Mouse (Mus musculus) spleen, adult 12 weeks (tissue): ENCODE data around the gene Pde6h.
"Not testable (repeated sequence)": the region's sequence is repeated elsewhere in the genome, so short reads cannot be mapped to it uniquely, and the experiment has no call there.

Experiments
- DNase-seq: peaks from one replicate; pipeline ENCODE4 v3.0.0; 2022; ENCODE audit warnings: low spot score

Gene Pde6h

GRCm38 (mm10) chr6:136923532-136923931, at the start of gene Pde6h:
TSS of gene Pde6h (plus strand) at chr6:136923832.
- DNase-seq = no peak

DNA sequence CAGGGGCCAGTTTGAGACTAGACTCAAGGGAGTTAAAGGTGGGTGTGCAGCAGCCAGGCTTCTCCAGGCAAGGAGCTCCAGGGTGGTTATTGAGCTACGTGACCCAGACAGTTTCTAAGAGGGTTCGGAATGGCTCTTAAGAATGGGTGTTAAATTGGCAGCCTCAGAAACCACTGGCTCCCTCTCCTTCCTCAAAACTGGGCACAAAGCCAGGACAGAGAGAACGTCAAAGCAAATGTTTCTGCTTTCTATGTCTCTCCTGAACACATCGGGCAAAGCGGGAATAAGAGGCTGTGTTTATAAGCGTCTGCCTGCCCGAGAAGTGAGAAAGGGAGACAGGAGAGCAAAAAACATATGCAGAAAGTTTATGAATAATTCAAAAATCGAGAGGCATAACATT, 49.0 kb upstream of the Pde6h start:
- DNase-seq = no peak

- DNase-seq = no peak
Observed at GRCm38 (mm10) chr6:136875670-136876069, 48.0 kb upstream of the Pde6h start, which contains the start of gene Mgp. TSS of gene Mgp (minus strand) at chr6:136875823.

GRCm38 (mm10) chr6:136881678-136882077, 42.0 kb upstream of the Pde6h start:
- DNase-seq = no peak

DNA sequence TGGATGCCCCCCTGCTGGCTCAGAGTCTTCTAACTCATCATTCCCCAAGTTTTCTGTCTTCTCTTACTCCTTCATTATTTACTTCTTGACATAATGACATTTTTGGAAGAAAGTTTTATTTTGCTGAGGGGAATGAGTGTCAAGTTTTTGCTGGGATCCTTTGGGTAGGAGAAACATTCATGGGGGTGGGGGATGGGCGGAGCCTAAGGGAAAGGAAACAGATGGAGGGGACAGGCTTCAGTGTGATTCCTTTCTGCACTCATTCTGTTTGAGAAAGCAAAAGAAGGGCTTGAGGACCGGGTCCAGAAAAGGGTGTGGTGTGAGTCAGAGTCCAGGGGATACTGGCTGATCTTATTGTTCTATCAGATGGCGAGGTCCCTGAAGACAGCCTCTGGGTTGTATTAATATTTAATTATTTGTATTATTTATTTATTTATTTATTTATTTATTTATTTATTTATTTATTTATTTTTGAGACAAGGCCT, 40.2 kb upstream of the Pde6h start:
- no peak for DNase-seq

DNA sequence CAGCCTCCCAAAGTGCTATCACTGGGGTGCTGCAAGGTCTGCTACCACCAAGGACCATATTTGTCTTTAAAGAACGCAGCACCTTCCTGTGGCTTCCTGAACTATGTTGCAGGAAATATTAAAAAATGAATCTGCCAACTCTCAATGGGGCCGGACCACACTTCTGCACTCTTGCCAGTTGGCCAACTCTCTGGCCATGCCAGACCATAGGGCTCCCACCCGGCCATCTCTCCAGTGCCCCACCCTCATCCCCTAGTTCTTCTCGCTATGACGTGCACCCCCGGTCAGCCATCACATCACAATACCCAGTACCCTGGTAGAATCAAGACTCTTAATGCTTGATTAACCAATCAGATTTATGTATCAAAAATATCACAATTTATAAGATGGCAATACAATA, 39.7 kb upstream of the Pde6h start:
- no peak for DNase-seq

DNA sequence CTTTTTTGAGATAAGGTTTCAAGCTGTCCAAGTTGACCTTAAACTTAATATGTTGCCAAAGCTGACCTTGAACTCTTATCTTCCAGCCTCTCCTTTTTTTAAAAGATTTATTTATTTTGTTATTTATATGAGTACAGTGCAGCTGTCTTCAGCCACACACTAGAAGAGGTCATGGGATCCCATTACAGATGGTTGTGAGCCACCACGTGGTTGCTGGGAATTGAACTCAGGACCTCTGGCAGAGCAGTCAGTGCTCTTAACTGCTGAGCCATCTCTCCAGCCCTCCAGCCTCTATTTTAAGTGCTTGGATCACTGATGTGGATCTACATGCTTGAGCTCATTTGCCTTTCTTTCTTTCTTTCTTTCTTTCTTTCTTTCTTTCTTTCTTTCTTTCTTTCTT, 38.9 kb upstream of the Pde6h start:
- not testable (repeated sequence) for DNase-seq

DNA sequence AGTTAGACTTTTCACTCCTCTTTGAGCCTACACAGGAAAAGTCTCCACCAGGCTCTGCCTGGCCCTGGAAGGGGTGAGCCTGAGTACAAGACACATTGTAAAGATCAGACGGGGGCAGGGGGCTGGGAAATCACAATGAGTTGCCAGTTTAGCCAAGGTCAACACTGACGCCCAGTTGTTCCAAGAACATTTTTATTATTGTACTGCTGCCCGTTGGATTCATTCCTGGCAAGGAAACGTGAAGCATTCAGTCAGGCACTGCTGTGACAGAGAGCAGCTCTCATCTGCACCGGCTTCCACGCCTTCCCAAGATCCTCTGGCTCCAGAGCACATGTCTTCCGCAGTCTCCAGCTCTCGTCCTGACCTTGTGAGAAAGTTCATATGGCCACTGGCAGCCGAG, 35.8 kb upstream of the Pde6h start:
- DNase-seq = no peak

- no peak for DNase-seq
Observed at GRCm38 (mm10) chr6:136889067-136889466, 34.6 kb upstream of the Pde6h start.

DNA sequence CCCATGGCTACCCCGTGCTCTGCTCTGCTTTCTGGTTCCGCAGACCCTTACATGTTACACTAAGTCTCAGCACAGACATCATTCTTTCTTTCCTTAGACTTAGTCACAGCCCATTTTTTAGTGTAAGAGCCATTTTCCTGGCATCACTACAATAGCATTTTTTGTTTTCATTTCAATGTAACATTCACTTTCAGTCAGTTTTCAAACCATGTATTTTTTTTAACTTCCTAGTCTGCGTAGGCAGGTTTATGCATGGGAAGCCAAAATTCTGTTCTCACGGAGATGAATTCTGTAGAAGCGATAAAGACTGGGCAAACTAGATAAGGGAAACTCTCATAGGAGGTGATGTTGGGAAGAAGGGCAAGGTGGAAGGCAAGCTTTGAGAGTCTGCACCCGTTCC, 34.1 kb upstream of the Pde6h start:
- DNase-seq = no peak

DNA sequence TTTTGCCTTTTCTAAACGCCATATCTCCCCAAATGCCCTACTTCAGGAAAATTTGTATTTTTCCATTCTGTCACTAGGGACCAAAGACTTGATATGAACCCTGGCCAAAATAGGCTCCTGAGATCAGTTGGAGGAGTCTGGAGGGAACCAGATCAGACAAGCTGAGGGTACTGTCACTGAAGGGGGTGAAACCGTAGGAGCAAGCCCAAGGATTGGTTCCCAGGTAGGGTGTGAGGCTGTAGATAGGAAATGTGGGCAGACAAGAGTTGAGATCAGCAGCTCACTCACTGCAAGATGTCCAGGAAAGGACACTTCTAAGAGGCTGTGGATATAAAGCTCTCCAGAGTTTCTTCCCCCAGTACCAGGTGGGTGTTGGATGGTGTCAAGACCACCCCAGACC, 31.6 kb upstream of the Pde6h start:
- DNase-seq = no peak

GRCm38 (mm10) chr6:136894532-136895339, 28.9 kb upstream of the Pde6h start:
- DNase-seq = no peak

GRCm38 (mm10) chr6:136897789-136898188, 25.8 kb upstream of the Pde6h start:
- DNase-seq = no peak

DNA sequence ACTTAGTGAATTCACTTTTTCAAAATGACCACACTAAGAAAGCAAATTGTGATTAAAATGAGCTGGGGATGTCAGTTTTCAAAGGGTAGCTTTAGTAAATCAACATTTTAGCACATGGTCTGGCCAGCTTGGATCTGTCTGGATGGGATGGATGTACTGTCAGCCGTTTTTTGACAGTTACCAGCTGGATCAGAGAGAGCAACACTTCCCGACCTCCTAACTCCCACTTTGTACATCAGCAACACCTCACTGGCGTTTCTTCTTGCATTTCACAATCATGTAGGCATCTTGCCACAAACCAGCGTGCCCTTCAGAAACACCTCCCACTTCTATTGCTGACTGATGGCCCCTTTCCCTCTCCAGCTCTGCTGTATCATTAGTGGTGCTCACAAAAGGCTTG, 25.4 kb upstream of the Pde6h start:
- no peak for DNase-seq

DNA sequence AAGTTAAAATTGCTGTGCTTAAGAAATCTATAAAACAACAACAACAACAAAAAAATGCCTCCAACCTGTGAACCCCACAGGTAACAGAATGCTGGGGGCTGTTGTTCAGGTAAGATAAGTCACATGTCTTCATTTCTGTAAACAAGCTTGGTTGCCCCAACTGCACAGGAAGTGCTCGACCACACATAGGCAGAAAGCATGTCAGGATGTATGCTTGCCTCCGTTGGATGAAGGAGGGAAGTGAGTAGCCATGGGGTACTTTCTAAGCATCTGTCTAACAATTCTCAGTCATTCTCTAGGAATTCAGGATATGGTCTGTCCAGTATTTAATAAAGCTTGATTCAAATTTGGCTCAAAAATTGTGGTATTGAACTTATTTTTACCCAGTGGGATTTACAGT, 24.7 kb upstream of the Pde6h start:
- no peak for DNase-seq

GRCm38 (mm10) chr6:136900369-136901009, 23.1 kb upstream of the Pde6h start:
- no peak for DNase-seq

DNA sequence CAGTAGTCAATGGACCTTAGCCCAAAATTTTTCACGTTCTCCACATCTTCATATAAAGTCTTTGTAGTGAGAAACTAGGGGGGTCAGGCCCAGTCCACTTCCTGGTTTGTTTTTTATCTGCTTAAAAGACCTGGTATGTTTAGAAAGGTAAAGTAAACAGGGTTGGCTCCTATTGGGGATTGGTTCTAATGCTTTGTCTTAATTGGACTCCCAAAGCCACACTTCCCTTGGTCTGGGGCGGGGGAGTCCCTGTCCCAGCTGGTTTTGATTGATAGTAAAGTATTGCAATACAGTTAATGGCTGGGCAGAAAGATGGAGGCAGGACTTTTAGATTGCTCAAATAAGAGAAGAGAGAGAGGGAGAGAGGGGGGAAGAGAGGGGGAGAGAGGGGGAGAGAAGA, 22.6 kb upstream of the Pde6h start:
- no peak for DNase-seq

DNA sequence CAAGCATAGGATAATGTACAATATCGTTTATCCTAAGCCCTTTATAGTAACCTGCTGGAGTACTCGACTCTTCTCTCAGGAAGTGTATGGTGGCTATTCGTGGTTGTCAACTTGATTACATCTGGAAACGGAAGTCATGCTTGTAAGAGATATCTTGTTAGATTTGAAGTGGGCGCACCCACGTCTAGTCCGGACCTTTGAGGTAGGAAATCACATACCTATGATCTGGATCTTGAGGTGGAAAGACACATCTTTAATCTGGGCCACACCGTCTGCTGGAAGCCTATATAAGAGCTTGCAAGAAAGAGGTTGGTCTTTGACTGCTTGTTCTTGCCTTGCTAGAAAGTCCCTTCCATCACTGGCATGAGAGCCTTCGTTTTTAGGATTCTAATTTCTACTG, 21.1 kb upstream of the Pde6h start:
- DNase-seq = no peak

DNA sequence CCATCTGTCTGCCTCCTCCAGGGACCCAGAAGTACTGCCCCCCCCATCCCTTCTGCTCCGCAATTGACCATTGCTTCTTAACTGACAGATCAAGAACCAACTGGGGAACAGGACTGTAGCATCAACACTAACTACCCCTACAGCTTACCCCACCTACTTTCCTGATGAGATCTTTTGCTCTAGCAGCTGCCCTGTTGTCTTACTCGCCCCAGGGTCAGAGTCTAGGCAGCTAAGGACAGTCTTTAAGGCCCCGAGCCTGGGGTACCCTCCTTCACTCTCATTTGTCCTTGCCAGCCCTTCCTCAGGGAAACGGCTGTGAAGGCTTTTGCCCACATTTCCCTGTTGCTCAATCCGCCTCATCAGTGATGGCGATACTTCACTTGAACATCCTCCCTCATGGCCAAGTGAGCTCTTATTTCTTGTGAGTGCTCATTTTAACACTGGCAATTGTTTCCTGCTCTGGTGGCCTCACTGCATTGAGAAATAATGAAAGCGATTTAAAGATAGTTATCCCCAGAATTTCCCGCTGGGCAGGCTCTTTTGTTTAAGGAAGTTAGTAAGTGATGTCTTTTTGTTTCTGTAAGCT, 19.7 kb upstream of the Pde6h start:
- no peak for DNase-seq

- DNase-seq = no peak
Observed at GRCm38 (mm10) chr6:136906283-136906936, 17.2 kb upstream of the Pde6h start.

DNA sequence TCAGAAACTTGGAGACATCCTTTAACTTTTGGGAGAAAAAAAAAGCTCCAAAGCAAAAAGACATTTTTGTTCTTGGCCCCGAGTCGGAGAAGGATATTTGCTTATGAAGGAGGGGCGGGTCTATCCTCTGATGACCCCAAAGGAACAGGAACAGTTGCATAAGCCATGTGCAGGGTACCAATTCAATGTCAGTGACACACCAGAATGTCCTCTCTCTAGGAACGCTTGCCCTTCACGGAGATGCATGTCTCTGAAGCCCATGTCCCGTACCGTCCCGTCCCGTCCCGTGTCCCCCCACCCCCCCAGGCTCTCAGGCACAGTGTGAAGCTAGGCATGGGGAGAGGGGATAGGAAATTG, 16.7 kb upstream of the Pde6h start:
- DNase-seq = no peak

- DNase-seq = no peak
Observed at GRCm38 (mm10) chr6:136910247-136910890, 13.3 kb upstream of the Pde6h start.
